Mouse (Mus musculus): ENCODE measurements around the gene Fam117a. TPM values are rescaled to one million over a fixed set of nuclear protein-coding genes. Genes with fewer than 3 reads are reported as not detected.

Fam117a gene
- polyA plus RNA-seq, 1 experiment from 2014 or later: 7.7 TPM

DNA sequence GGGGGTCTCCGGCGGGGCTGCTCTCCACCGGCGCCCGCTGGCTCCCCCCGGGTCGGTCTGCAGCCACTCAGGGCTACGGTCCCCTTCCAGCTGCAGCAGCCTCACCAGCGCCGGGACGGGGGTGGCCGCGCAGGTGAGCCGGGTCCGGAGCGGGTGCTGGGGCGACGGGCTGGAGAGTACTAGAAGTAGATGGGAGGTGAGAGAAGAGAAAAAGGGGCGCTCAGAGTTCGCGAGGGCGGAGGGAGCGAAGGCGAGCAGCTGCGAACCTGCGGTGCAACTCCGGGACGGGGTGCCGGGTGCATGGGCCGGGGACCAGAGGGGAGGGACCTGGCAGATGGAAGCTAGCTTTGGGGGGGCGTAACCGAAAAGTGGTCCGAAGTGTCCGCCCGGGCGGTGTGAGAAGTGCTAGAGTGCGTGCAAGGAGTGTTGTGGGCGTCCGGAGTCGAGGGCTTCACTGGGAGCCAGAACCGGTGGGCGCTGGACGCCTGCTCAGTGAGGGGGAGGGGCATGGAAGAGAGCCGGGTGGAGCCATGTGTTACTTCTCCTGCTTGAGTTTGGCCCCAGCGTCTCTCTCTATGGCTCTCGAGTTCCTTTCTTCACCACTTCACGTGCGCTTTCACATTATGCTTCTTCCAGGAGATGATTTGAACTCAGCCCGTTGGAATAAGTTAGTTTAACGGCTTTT is 453 bp downstream of the Fam117a start:
- under 1% methylated on average over 50 of the region's 50 CpGs for WGBS
- Histone ChIP-seq H3K4me3 (peak overlapping the region; percentile 98), H3K36me3 (no peaks in the 10 kb centered on the region), H3K27ac (replicated peaks) (peak overlapping the region; percentile 90), H3K9me3 (replicated peaks) (no peaks in the 10 kb centered on the region), H3K4me1 (peaks cover 38% of the 10 kb centered on the region), H3K27me3 (ENCODE audit: low read depth, poor library complexity, severe bottlenecking) (peaks cover 25% of the 10 kb centered on the region)
- peak; percentile 74 for DNase-seq (ENCODE audit: low spot score)

DNA sequence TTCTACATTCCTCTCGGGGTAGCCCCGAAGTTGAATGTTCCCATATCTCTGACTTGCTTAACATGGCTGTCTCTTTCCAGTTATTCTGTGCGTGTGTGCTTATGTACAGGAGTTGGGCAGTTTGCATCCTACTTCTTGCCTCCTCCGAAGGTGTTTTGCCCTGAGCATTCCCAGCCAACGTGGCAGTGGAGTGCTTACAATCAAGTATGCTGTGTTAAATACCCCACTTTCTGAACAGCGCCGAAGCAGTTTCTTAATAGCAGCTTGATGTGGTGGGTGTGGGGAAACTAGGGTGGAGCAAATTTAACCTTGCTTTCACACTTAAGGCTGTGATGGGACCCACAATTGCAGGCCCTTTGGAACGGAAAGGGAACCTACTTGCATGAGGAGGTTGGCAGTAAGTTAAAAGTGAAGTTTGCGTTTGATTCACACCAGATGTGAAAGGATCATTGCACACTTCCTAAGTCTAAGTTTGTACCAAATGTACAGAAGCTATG is 1.1 kb downstream of the Fam117a start:
- Histone ChIP-seq H3K27me3 (ENCODE audit: low read depth, poor library complexity, severe bottlenecking) (peaks cover 25% of the 10 kb centered on the region), H3K4me3 (peak overlapping the region; percentile 98), H3K4me1 (peaks cover 35% of the 10 kb centered on the region), H3K36me3 (no peaks in the 10 kb centered on the region), H3K27ac (replicated peaks) (peak overlapping the region; percentile 90), H3K9me3 (replicated peaks) (no peaks in the 10 kb centered on the region)
- 37% methylated on average over 9 of the region's 9 CpGs for WGBS
- no peak for DNase-seq (ENCODE audit: low spot score)

DNA sequence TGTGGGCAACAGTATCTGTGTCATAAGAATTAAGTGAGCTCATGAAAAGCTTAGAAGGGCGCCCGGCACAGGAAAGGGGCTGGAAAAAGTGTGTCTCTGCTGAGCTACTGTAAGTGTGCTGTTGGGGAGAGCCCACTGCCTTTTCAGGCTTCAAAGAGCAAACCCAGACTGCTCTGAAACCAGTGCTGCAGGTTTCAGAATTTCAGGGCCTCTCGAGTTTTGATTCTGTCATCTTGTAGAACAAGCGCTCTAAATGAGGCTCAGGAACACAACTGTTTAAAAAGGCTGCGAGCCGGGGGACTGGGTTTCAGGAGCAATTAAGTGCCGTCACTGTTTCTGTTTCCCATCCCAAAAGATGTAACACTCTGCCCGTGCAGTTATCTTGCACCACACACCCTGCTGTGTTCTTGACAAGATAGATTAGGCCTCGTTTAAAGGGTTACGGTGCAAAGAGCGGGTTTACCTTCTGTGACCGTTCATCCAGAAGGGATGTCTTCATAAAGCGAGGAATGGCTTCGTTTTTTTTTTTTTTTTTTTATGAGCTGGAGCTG is 2.7 kb downstream of the Fam117a start:
- Histone ChIP-seq H3K9me3 (replicated peaks) (no peaks in the 10 kb centered on the region), H3K4me3 (peak overlapping the region; percentile 9), H3K4me1 (peaks cover 35% of the 10 kb centered on the region), H3K27me3 (ENCODE audit: low read depth, poor library complexity, severe bottlenecking) (peaks cover 25% of the 10 kb centered on the region), H3K36me3 (no peaks in the 10 kb centered on the region), H3K27ac (replicated peaks) (peak overlapping the region; percentile 43; the same call in 1 of the 2 replicates)
- no peak for DNase-seq (ENCODE audit: low spot score)
- WGBS: 30% methylated on average over 14 of the region's 14 CpGs

DNA sequence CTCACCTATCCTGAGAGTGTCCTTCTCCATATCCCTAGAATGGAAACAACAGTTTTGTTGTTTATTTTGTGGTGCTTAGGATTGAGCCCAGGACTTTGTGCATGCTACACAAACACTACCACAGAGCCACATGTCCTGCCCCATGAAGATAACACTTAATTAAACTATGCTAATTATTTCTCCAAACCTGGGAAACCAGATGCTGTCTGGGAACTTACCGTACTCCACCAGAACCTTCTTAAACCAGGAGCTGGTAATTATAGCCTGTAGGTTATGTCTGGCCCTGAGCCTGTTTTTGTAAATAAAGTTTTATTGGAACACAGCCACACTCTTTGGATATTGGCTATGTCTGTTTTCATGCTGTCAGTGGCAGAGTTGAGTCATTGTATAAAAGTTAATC is 3.4 kb downstream of the Fam117a start:
- no peak for DNase-seq (ENCODE audit: low spot score)
- no peaks in the 10 kb centered on the region for H3K36me3 ChIP-seq
- H3K4me1 ChIP-seq: peaks cover 35% of the 10 kb centered on the region
- no peak overlapping the region for H3K27ac ChIP-seq (replicated peaks)
- H3K9me3 ChIP-seq (replicated peaks): no peaks in the 10 kb centered on the region
- 90% methylated on average over 1 of the region's 1 CpGs for WGBS
- H3K4me3 ChIP-seq: no peak overlapping the region
- peaks cover 25% of the 10 kb centered on the region for H3K27me3 ChIP-seq (ENCODE audit: low read depth, poor library complexity, severe bottlenecking)

DNA sequence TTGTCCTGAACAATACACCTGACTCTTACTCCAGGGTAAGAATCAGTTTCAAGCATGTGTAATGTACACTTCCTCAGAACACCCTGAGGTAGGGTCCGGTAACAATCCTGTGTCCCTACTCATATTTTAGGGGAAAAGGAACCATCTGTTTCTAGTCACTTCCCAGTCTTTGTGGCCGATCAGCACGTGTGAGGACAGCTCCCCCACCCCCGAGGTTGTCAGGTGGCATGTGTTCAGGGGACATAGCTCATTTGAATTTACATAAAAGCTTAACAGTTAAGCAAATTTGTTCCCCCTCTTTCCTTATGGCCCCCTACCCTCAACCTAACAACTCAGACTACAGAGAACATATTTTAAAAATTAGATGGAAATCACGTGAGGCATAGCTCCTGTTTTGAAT is 3.8 kb downstream of the Fam117a start:
- DNase-seq (ENCODE audit: low spot score): no peak
- WGBS: 61% methylated on average over 5 of the region's 5 CpGs
- Histone ChIP-seq H3K27ac (replicated peaks) (no peak overlapping the region), H3K4me1 (peaks cover 35% of the 10 kb centered on the region), H3K36me3 (no peaks in the 10 kb centered on the region), H3K9me3 (replicated peaks) (no peaks in the 10 kb centered on the region), H3K27me3 (ENCODE audit: low read depth, poor library complexity, severe bottlenecking) (peaks cover 25% of the 10 kb centered on the region), H3K4me3 (no peak overlapping the region)

DNA sequence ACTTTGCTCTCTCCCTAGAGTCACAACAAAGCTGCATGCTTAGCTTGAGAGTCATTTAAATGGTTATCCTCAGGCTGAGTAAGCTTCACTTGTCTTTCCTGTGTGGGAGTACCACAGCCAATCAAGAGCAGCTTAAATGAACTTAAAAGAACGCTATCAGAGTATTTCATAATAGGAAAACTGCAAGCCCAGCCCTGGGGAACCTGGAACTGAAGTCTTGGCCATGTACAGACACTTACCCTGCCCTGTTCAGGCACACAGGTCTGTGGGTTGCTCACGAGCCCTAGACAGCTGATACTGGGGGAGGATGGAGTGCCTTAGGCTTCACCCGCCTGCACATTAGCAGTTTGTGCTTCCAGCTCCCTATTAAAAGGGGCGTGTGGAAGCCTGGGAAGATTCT is 6.4 kb downstream of the Fam117a start:
- peaks cover 4% of the 10 kb centered on the region; the same call in 1 of the 2 replicates for H3K36me3 ChIP-seq
- H3K27ac ChIP-seq (replicated peaks): no peak overlapping the region
- no peak for DNase-seq (ENCODE audit: low spot score)
- H3K27me3 ChIP-seq (ENCODE audit: low read depth, poor library complexity, severe bottlenecking): peaks cover 17% of the 10 kb centered on the region
- H3K4me3 ChIP-seq: no peak overlapping the region
- H3K4me1 ChIP-seq: peaks cover 16% of the 10 kb centered on the region
- no peaks in the 10 kb centered on the region for H3K9me3 ChIP-seq (replicated peaks)
- WGBS: 86% methylated on average over 4 of the region's 4 CpGs

DNA sequence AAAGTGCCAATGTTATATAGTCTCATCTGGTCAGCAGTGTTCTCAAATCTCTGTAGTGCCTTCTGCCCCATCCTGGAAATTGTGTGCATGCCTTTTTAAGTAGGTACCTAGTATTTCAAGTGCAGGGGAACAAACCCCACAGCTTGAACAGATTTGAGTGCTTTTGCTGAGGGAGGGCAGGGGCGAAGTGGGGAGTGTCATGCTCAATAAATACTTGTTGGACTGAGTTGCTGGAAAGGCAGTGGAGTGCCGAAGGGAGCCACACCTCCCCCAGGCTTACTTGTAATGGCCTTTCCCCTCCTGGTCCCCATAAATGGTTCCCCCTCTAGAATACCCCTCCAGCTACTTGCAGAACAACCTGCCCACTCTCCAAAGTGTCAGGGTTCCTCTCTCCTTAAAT is 7.4 kb downstream of the Fam117a start:
- Histone ChIP-seq H3K9me3 (replicated peaks) (no peaks in the 10 kb centered on the region), H3K4me1 (peaks cover 11% of the 10 kb centered on the region), H3K4me3 (no peak overlapping the region), H3K27me3 (ENCODE audit: low read depth, poor library complexity, severe bottlenecking) (peaks cover 7% of the 10 kb centered on the region; the same call in 1 of the 2 replicates), H3K36me3 (peaks cover 7% of the 10 kb centered on the region; the same call in 1 of the 2 replicates), H3K27ac (replicated peaks) (no peak overlapping the region)
- 86% methylated on average over 2 of the region's 2 CpGs for WGBS
- no peak for DNase-seq (ENCODE audit: low spot score)

DNA sequence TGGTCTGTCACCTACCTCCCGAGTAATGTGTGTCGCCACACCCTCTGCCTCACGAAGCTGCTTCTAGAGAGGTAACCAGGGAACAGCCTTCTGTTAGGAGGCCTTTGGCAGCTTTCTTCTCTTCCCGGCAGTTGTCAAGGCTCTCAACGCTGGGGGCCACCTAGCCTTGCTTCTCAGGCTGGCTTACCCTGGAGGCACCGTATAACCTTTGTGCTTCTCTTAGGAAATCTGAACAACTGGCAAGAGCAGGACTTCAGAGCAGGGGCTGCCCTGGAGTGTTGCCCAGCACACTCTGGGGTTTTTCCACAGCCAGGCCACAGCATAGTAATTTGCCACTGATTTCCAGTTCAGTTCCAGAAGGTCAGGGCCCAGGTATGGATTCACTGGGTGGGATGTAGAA is 13.5 kb downstream of the Fam117a start:
- Histone ChIP-seq H3K4me1 (no peaks in the 10 kb centered on the region), H3K9me3 (replicated peaks) (no peaks in the 10 kb centered on the region), H3K27ac (replicated peaks) (no peak overlapping the region), H3K36me3 (peaks cover 7% of the 10 kb centered on the region; the same call in 1 of the 2 replicates), H3K4me3 (no peak overlapping the region), H3K27me3 (ENCODE audit: low read depth, poor library complexity, severe bottlenecking) (no peaks in the 10 kb centered on the region)
- WGBS: 79% methylated on average over 6 of the region's 6 CpGs
- DNase-seq (ENCODE audit: low spot score): no peak

DNA sequence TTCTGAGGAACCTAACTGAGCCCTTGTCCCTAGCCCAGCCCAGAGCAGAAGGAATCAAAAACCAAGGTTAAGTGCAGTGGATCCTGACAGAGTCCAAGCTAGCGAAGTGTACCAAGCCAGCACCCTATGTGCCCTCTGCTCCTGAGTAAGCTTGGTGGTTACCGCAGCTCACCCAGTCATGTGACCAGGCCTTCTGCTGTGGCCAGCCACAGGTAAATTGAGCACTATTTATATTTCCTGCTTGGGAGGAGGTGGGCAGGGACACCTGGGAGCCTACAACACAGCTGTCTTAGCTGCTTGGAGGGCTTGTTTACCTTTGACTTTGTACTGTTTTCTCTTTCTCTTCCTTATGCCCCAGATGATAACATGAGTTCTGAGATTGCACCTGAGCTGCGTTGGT is 14.1 kb downstream of the Fam117a start:
- no peak overlapping the region for H3K4me3 ChIP-seq
- DNase-seq (ENCODE audit: low spot score): no peak
- no peaks in the 10 kb centered on the region for H3K4me1 ChIP-seq
- WGBS: 96% methylated on average over 3 of the region's 3 CpGs
- no peak overlapping the region for H3K27ac ChIP-seq (replicated peaks)
- H3K27me3 ChIP-seq (ENCODE audit: low read depth, poor library complexity, severe bottlenecking): no peaks in the 10 kb centered on the region
- H3K36me3 ChIP-seq: peaks cover 7% of the 10 kb centered on the region; the same call in 1 of the 2 replicates
- H3K9me3 ChIP-seq (replicated peaks): no peaks in the 10 kb centered on the region

DNA sequence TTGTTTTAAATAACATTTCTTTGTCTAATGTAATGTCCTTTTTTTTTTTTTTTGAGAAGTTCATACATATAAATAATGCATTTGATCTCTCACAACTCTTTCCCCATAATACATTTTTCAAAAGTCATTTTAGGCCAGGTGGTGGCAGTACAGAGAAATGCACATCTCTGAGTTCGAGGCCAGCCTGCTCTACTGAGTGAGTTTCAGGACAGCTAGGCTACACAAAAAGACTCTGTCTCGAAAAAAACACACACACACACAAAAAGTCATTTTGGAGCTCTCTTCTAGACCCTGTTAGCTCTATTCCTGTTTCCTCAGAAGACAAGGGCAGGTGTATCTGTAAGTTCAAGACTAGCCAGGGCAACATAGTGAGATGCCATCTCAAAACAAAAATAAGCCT is 15.9 kb downstream of the Fam117a start:
- no peak for DNase-seq (ENCODE audit: low spot score)
- Histone ChIP-seq H3K36me3 (peaks cover 5% of the 10 kb centered on the region; the same call in 1 of the 2 replicates), H3K4me3 (no peak overlapping the region), H3K27me3 (ENCODE audit: low read depth, poor library complexity, severe bottlenecking) (no peaks in the 10 kb centered on the region), H3K9me3 (replicated peaks) (no peaks in the 10 kb centered on the region), H3K27ac (replicated peaks) (no peak overlapping the region), H3K4me1 (no peaks in the 10 kb centered on the region)
- 82% methylated on average over 2 of the region's 2 CpGs for WGBS

DNA sequence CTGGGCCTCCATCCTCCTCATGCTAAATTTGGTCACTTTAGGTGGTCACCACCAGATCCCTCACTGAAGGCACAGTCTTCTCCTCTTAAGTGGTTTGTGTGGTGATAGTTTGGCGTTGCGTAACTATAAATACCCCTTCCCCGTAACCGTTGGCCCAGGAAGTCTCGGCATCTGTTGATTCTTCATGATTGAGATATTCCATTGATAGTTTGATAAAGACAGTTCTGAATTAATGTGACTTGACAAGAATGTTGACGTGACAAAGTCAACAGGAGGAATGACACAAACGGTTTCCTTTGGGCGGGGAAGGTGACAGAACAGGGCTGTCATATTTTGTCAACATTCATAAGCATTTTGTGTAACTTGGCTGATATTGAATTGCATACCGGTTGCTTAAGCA is 16.4 kb downstream of the Fam117a start:
- H3K36me3 ChIP-seq: peaks cover 2% of the 10 kb centered on the region; the same call in 1 of the 2 replicates
- H3K4me1 ChIP-seq: no peaks in the 10 kb centered on the region
- H3K9me3 ChIP-seq (replicated peaks): no peaks in the 10 kb centered on the region
- H3K27ac ChIP-seq (replicated peaks): no peak overlapping the region
- no peak overlapping the region for H3K4me3 ChIP-seq
- no peak for DNase-seq (ENCODE audit: low spot score)
- H3K27me3 ChIP-seq (ENCODE audit: low read depth, poor library complexity, severe bottlenecking): no peaks in the 10 kb centered on the region
- 93% methylated on average over 9 of the region's 9 CpGs for WGBS

DNA sequence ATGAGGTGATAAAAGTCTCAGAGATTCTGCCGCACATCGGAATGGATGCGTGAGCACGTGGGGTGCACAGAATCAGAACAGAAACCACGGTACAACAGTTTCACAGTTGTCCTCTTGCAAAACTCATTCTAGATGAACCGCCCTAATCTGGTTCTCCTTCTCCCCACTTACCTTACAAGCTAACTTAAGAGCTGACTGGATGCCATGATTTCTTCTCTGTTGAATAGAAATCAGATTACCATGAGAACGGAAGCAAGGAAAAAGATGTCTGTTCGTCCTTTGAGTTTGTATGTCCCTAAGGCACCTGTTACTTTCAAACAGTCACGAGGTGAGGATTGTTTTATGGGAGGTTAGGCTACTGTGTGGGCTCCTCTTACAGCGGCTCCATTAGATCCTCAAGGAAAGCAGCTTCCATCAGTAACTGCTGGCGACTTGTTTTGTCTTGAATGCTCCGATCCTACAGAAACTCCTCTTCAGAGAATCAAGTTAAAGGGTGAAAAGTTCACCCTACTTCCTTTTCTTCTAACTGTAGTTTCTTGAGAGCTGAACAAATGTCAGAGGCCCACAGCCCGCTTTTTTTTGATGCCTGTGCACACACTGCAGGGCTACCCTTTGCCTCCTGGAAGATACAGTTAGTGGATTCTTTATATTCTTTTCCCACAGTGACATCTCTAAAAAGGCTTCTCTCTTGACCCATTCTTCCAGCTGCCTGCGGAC is 17.6 kb downstream of the Fam117a start:
- Histone ChIP-seq H3K36me3 (no peaks in the 10 kb centered on the region), H3K27me3 (ENCODE audit: low read depth, poor library complexity, severe bottlenecking) (no peaks in the 10 kb centered on the region), H3K4me1 (0 out of 2 replicates have a peak, but pooled peaks cover 5% of the 10 kb centered on the region), H3K9me3 (replicated peaks) (no peaks in the 10 kb centered on the region), H3K4me3 (no peak overlapping the region), H3K27ac (replicated peaks) (no peak overlapping the region)
- no peak for DNase-seq (ENCODE audit: low spot score)
- WGBS: 94% methylated on average over 14 of the region's 14 CpGs
